Mouse (Mus musculus): ENCODE measurements around the gene Usp10. TPM values are rescaled to one million over a fixed set of nuclear protein-coding genes. Genes with fewer than 3 reads are reported as not detected.

Usp10 gene
- polyA plus RNA-seq, 1 experiment from 2014 or later = 90.5 TPM

GRCm38 (mm10) chr8:119939336-119939735, 29.2 kb downstream of the Usp10 start:
- H3K9me3 ChIP-seq (ENCODE audit: control insufficient read depth, low read length) = no peaks in the 10 kb centered on the region
- no peak overlapping the region for H3K4me3 ChIP-seq (ENCODE audit: low read depth, low read length)
- DNase-seq (ENCODE audit: low spot score) (no peak), ATAC-seq (ENCODE audit: low read depth) (no peak)
- no peak overlapping the region for H3K27ac ChIP-seq (replicated peaks; ENCODE audit: low read depth, low read length)
- H3K27me3 ChIP-seq (replicated peaks; ENCODE audit: control insufficient read depth, insufficient read depth, low read length) = no peaks in the 10 kb centered on the region
- H3K9ac ChIP-seq (ENCODE audit: low read depth, low read length) = no peak overlapping the region
- H3K4me1 ChIP-seq (ENCODE audit: control insufficient read depth, insufficient read depth, low read length) = no peaks in the 10 kb centered on the region
- no peak overlapping the region for H3K4me2 ChIP-seq (ENCODE audit: low read depth, low read length)
- 87% methylated on average over 2 of the region's 2 CpGs for WGBS
- peaks cover 70% of the 10 kb centered on the region for H3K36me3 ChIP-seq (ENCODE audit: control insufficient read depth, insufficient read depth, low read length)

GRCm38 (mm10) chr8:119941471-119941870, 31.3 kb downstream of the Usp10 start:
- peaks cover 73% of the 10 kb centered on the region for H3K36me3 ChIP-seq (ENCODE audit: control insufficient read depth, insufficient read depth, low read length)
- no peak for ATAC-seq (ENCODE audit: low read depth)
- WGBS = 95% methylated on average over 18 of the region's 18 CpGs

GRCm38 (mm10) chr8:119943616-119944015, 33.5 kb downstream of the Usp10 start:
- no peak overlapping the region for H3K4me2 ChIP-seq (ENCODE audit: low read depth, low read length)
- no peak for ATAC-seq (ENCODE audit: low read depth)
- H3K4me1 ChIP-seq (ENCODE audit: control insufficient read depth, insufficient read depth, low read length) = no peaks in the 10 kb centered on the region
- H3K27ac ChIP-seq (replicated peaks; ENCODE audit: low read depth, low read length) = no peak overlapping the region
- no peaks in the 10 kb centered on the region for H3K27me3 ChIP-seq (replicated peaks; ENCODE audit: control insufficient read depth, insufficient read depth, low read length)
- 91% methylated on average over 10 of the region's 10 CpGs for WGBS
- H3K9ac ChIP-seq (ENCODE audit: low read depth, low read length) = no peak overlapping the region
- H3K9me3 ChIP-seq (ENCODE audit: control insufficient read depth, low read length) = no peaks in the 10 kb centered on the region
- no peak for DNase-seq (ENCODE audit: low spot score)
- no peak overlapping the region for H3K4me3 ChIP-seq (ENCODE audit: low read depth, low read length)
- peaks cover 76% of the 10 kb centered on the region for H3K36me3 ChIP-seq (ENCODE audit: control insufficient read depth, insufficient read depth, low read length)

More at GRCm38 (mm10) chr8:119941471-119941870, 31.3 kb downstream of the Usp10 start:
- Histone ChIP-seq H3K4me2 (ENCODE audit: low read depth, low read length) (no peak overlapping the region), H3K27ac (replicated peaks; ENCODE audit: low read depth, low read length) (no peak overlapping the region), H3K9ac (ENCODE audit: low read depth, low read length) (no peak overlapping the region), H3K4me1 (ENCODE audit: control insufficient read depth, insufficient read depth, low read length) (no peaks in the 10 kb centered on the region), H3K4me3 (ENCODE audit: low read depth, low read length) (no peak overlapping the region), H3K27me3 (replicated peaks; ENCODE audit: control insufficient read depth, insufficient read depth, low read length) (no peaks in the 10 kb centered on the region), H3K9me3 (ENCODE audit: control insufficient read depth, low read length) (no peaks in the 10 kb centered on the region)
- no peak for DNase-seq (ENCODE audit: low spot score)

GRCm38 (mm10) chr8:119944096-119944811, 34.1 kb downstream of the Usp10 start:
- DNase-seq (ENCODE audit: low spot score) = peak; percentile 64
- 65% methylated on average over 9 of the region's 9 CpGs for WGBS

GRCm38 (mm10) chr8:119946326-119946865, 36.2 kb downstream of the Usp10 start:
- no peak overlapping the region for H3K27ac ChIP-seq (replicated peaks; ENCODE audit: low read depth, low read length)

More at GRCm38 (mm10) chr8:119944096-119944811, 34.1 kb downstream of the Usp10 start:
- H3K9ac ChIP-seq (ENCODE audit: low read depth, low read length) = no peak overlapping the region
- H3K27me3 ChIP-seq (replicated peaks; ENCODE audit: control insufficient read depth, insufficient read depth, low read length) = no peaks in the 10 kb centered on the region
- peak; percentile 81 for ATAC-seq (ENCODE audit: low read depth)
- H3K4me1 ChIP-seq (ENCODE audit: control insufficient read depth, insufficient read depth, low read length) = no peaks in the 10 kb centered on the region
- H3K9me3 ChIP-seq (ENCODE audit: control insufficient read depth, low read length) = no peaks in the 10 kb centered on the region
- no peak overlapping the region for H3K27ac ChIP-seq (replicated peaks; ENCODE audit: low read depth, low read length)
- H3K4me2 ChIP-seq (ENCODE audit: low read depth, low read length) = no peak overlapping the region
- peaks cover 83% of the 10 kb centered on the region for H3K36me3 ChIP-seq (ENCODE audit: control insufficient read depth, insufficient read depth, low read length)
- no peak overlapping the region for H3K4me3 ChIP-seq (ENCODE audit: low read depth, low read length)

GRCm38 (mm10) chr8:119947653-119948052, 37.5 kb downstream of the Usp10 start:
- no peak overlapping the region for H3K27ac ChIP-seq (replicated peaks; ENCODE audit: low read depth, low read length)
- no peak overlapping the region for H3K9ac ChIP-seq (ENCODE audit: low read depth, low read length)
- no peaks in the 10 kb centered on the region for H3K4me1 ChIP-seq (ENCODE audit: control insufficient read depth, insufficient read depth, low read length)
- 84% methylated on average over 19 of the region's 19 CpGs for WGBS
- H3K4me3 ChIP-seq (ENCODE audit: low read depth, low read length) = no peak overlapping the region
- no peak for ATAC-seq (ENCODE audit: low read depth)
- H3K4me2 ChIP-seq (ENCODE audit: low read depth, low read length) = no peak overlapping the region
- peaks cover 90% of the 10 kb centered on the region for H3K36me3 ChIP-seq (ENCODE audit: control insufficient read depth, insufficient read depth, low read length)
- no peaks in the 10 kb centered on the region for H3K27me3 ChIP-seq (replicated peaks; ENCODE audit: control insufficient read depth, insufficient read depth, low read length)
- DNase-seq (ENCODE audit: low spot score) = no peak
- H3K9me3 ChIP-seq (ENCODE audit: control insufficient read depth, low read length) = no peaks in the 10 kb centered on the region

More at GRCm38 (mm10) chr8:119946326-119946865, 36.2 kb downstream of the Usp10 start:
- peaks cover 90% of the 10 kb centered on the region for H3K36me3 ChIP-seq (ENCODE audit: control insufficient read depth, insufficient read depth, low read length)
- ATAC-seq (ENCODE audit: low read depth) (no peak), DNase-seq (ENCODE audit: low spot score) (no peak)
- WGBS = 76% methylated on average over 8 of the region's 8 CpGs
- H3K4me2 ChIP-seq (ENCODE audit: low read depth, low read length) = no peak overlapping the region
- H3K4me1 ChIP-seq (ENCODE audit: control insufficient read depth, insufficient read depth, low read length) = no peaks in the 10 kb centered on the region
- H3K4me3 ChIP-seq (ENCODE audit: low read depth, low read length) = no peak overlapping the region
- H3K9ac ChIP-seq (ENCODE audit: low read depth, low read length) = no peak overlapping the region
- no peaks in the 10 kb centered on the region for H3K27me3 ChIP-seq (replicated peaks; ENCODE audit: control insufficient read depth, insufficient read depth, low read length)
- H3K9me3 ChIP-seq (ENCODE audit: control insufficient read depth, low read length) = no peaks in the 10 kb centered on the region

- Histone ChIP-seq H3K36me3 (ENCODE audit: control insufficient read depth, insufficient read depth, low read length) (peaks cover 90% of the 10 kb centered on the region), H3K9ac (ENCODE audit: low read depth, low read length) (no peak overlapping the region), H3K4me3 (ENCODE audit: low read depth, low read length) (no peak overlapping the region), H3K27me3 (replicated peaks; ENCODE audit: control insufficient read depth, insufficient read depth, low read length) (no peaks in the 10 kb centered on the region), H3K27ac (replicated peaks; ENCODE audit: low read depth, low read length) (no peak overlapping the region), H3K9me3 (ENCODE audit: control insufficient read depth, low read length) (no peaks in the 10 kb centered on the region), H3K4me2 (ENCODE audit: low read depth, low read length) (no peak overlapping the region), H3K4me1 (ENCODE audit: control insufficient read depth, insufficient read depth, low read length) (no peaks in the 10 kb centered on the region)
- DNase-seq (ENCODE audit: low spot score) (no peak), ATAC-seq (ENCODE audit: low read depth) (no peak)
- WGBS = 81% methylated on average over 15 of the region's 15 CpGs
Measured at GRCm38 (mm10) chr8:119948340-119948739, 38.2 kb downstream of the Usp10 start.

GRCm38 (mm10) chr8:119952282-119952681, 42.1 kb downstream of the Usp10 start:
- no peak overlapping the region for H3K27ac ChIP-seq (replicated peaks; ENCODE audit: low read depth, low read length)
- H3K4me1 ChIP-seq (ENCODE audit: control insufficient read depth, insufficient read depth, low read length) = no peaks in the 10 kb centered on the region
- no peak overlapping the region for H3K9ac ChIP-seq (ENCODE audit: low read depth, low read length)
- DNase-seq (ENCODE audit: low spot score) = no peak
- 82% methylated on average over 7 of the region's 7 CpGs for WGBS
- ATAC-seq (ENCODE audit: low read depth) = no peak
- H3K4me3 ChIP-seq (ENCODE audit: low read depth, low read length) = no peak overlapping the region
- H3K27me3 ChIP-seq (replicated peaks; ENCODE audit: control insufficient read depth, insufficient read depth, low read length) = no peaks in the 10 kb centered on the region
- H3K4me2 ChIP-seq (ENCODE audit: low read depth, low read length) = no peak overlapping the region
- peaks cover 99% of the 10 kb centered on the region for H3K36me3 ChIP-seq (ENCODE audit: control insufficient read depth, insufficient read depth, low read length)
- no peaks in the 10 kb centered on the region for H3K9me3 ChIP-seq (ENCODE audit: control insufficient read depth, low read length)

GRCm38 (mm10) chr8:119952747-119953146, 42.6 kb downstream of the Usp10 start:
- Histone ChIP-seq H3K4me1 (ENCODE audit: control insufficient read depth, insufficient read depth, low read length) (no peaks in the 10 kb centered on the region), H3K4me2 (ENCODE audit: low read depth, low read length) (no peak overlapping the region), H3K27ac (replicated peaks; ENCODE audit: low read depth, low read length) (no peak overlapping the region), H3K36me3 (ENCODE audit: control insufficient read depth, insufficient read depth, low read length) (peaks cover 99% of the 10 kb centered on the region), H3K27me3 (replicated peaks; ENCODE audit: control insufficient read depth, insufficient read depth, low read length) (no peaks in the 10 kb centered on the region), H3K9ac (ENCODE audit: low read depth, low read length) (no peak overlapping the region), H3K9me3 (ENCODE audit: control insufficient read depth, low read length) (no peaks in the 10 kb centered on the region), H3K4me3 (ENCODE audit: low read depth, low read length) (no peak overlapping the region)
- ATAC-seq (ENCODE audit: low read depth) (no peak), DNase-seq (ENCODE audit: low spot score) (no peak)
- WGBS = 81% methylated on average over 5 of the region's 5 CpGs
